Mouse (Mus musculus) embryonic facial prominence, embryonic 14.5 days (tissue): ENCODE results near the gene Smyd1. TPM values are rescaled to one million over a fixed set of nuclear protein-coding genes. Genes with fewer than 3 reads are reported as not detected.

Source experiments
- ATAC-seq: fragments of 200-750 bp; cut with Nextera tagmentation; 2 replicates; pipeline ENCODE4 v1.8.0; 2017; ENCODE audit warnings: low read depth, moderate number of reproducible peaks, moderate TSS enrichment
- DNase-seq: peaks from one replicate; pipeline ENCODE4 v3.0.0-alpha.2; 2015; ENCODE audit warnings: low spot score
- H3K27ac ChIP-seq: fragments of 300-500 bp; sonication (generic); replicated peaks from 2 replicates; pipeline ENCODE4 v1.5.1; 2014; ENCODE audit warnings: low read depth, mild to moderate bottlenecking, low read length, moderate library complexity
- H3K27me3 ChIP-seq: fragments of 300-500 bp; sonication (generic); replicated peaks from 2 replicates; pipeline ENCODE4 v1.6.1; 2014; ENCODE audit warnings: low read length; ENCODE audit not compliant: control insufficient read depth, insufficient read depth
- H3K36me3 ChIP-seq: fragments of 300-500 bp; sonication (generic); 2 replicates; pipeline ENCODE4 v1.6.1; 2014; ENCODE audit warnings: low read length, mixed read lengths; ENCODE audit not compliant: control insufficient read depth, insufficient read depth
- H3K4me1 ChIP-seq: fragments of 300-500 bp; sonication (generic); 2 replicates; pipeline ENCODE4 v1.6.1; 2014; ENCODE audit warnings: antibody characterized with exemption, low read length; ENCODE audit not compliant: control insufficient read depth, insufficient read depth
- H3K4me2 ChIP-seq: fragments of 300-500 bp; sonication (generic); 2 replicates; pipeline ENCODE4 v1.6.1; 2014; ENCODE audit warnings: low read depth, mild to moderate bottlenecking, low read length, moderate library complexity, mixed read lengths
- H3K4me3 ChIP-seq: fragments of 300-500 bp; sonication (generic); 2 replicates; pipeline ENCODE4 v1.5.1; 2014; ENCODE audit warnings: low read depth, mild to moderate bottlenecking, low read length
- H3K9ac ChIP-seq: fragments of 300-500 bp; sonication (generic); 2 replicates; pipeline ENCODE4 v1.6.1; 2014; ENCODE audit warnings: low read depth, mild to moderate bottlenecking, low read length, moderate library complexity, mixed read lengths
- H3K9me3 ChIP-seq: fragments of 300-500 bp; sonication (generic); 2 replicates; pipeline ENCODE4 v1.6.1; 2016; ENCODE audit warnings: low read length; ENCODE audit not compliant: control insufficient read depth
- WGBS: fragments of 180-500 bp; shearing (Covaris S2); extraction: QIAGEN DNeasy Blood & Tissue Kit; methylation state at CpG from one replicate; pipeline ENCODE4 v1.1.7; 2014; 5-methylcytosine and 5-hydroxymethylcytosine counted together
- polyA plus RNA-seq: library from polyadenylated mRNA; unstranded; fragments of >200 nt; fragmentation: Nextera tagmentation; extraction: Ambion mirVana; gene quantifications from 2 replicates; pipeline ENCODE4 v1.2.1, GENCODE M21; 2014

Smyd1 gene
- polyA plus RNA-seq, 1 experiment from 2014 or later = 31.5 TPM

- no peak within 1 kb of the TSS for H3K9ac ChIP-seq
- H3K9me3 ChIP-seq = no peaks in the 10 kb centered on the region
- no peaks in the 10 kb centered on the region for H3K4me1 ChIP-seq
- no peaks in the 10 kb centered on the region for H3K27me3 ChIP-seq
- DNase-seq (no peak), ATAC-seq (no peak)
- H3K4me2 ChIP-seq = no peak within 1 kb of the TSS
- no peaks in the 10 kb centered on the region for H3K36me3 ChIP-seq
- no peak within 1 kb of the TSS for H3K4me3 ChIP-seq
- H3K27ac ChIP-seq = no peak within 1 kb of the TSS
- 81% methylated on average over 4 of the region's 4 CpGs for WGBS
Measured at GRCm38 (mm10) chr6:71199612-71200011, 122.4 kb downstream of the Smyd1 start, which contains the start of gene Fabp1. Gene Fabp1 (plus strand): TSS chr6:71199827.

GRCm38 (mm10) chr6:71197636-71198535 lies 124.1 kb downstream of the Smyd1 start:
- Histone ChIP-seq H3K4me2 (no peak overlapping the region), H3K27ac (no peak overlapping the region), H3K4me1 (no peaks in the 10 kb centered on the region), H3K9ac (no peak overlapping the region), H3K36me3 (no peaks in the 10 kb centered on the region), H3K27me3 (no peaks in the 10 kb centered on the region), H3K4me3 (no peak overlapping the region), H3K9me3 (no peaks in the 10 kb centered on the region)
- DNase-seq (no peak), ATAC-seq (no peak)
- WGBS = 82% methylated on average over 13 of the region's 13 CpGs

- Histone ChIP-seq H3K4me3 (no peak overlapping the region), H3K9me3 (no peaks in the 10 kb centered on the region), H3K4me1 (no peaks in the 10 kb centered on the region), H3K27ac (no peak overlapping the region), H3K9ac (no peak overlapping the region), H3K36me3 (no peaks in the 10 kb centered on the region), H3K27me3 (no peaks in the 10 kb centered on the region), H3K4me2 (no peak overlapping the region)
- DNase-seq (no peak), ATAC-seq (no peak)
Measured at GRCm38 (mm10) chr6:71196107-71196506, 125.9 kb downstream of the Smyd1 start.

GRCm38 (mm10) chr6:71193151-71193740 lies 128.8 kb downstream of the Smyd1 start:
- DNase-seq (no peak), ATAC-seq (no peak)
- H3K4me3 ChIP-seq = no peak overlapping the region
- no peaks in the 10 kb centered on the region for H3K27me3 ChIP-seq
- no peak overlapping the region for H3K27ac ChIP-seq
- H3K9me3 ChIP-seq = no peaks in the 10 kb centered on the region
- no peak overlapping the region for H3K9ac ChIP-seq
- no peaks in the 10 kb centered on the region for H3K36me3 ChIP-seq
- no peaks in the 10 kb centered on the region for H3K4me1 ChIP-seq
- WGBS = 70% methylated on average over 6 of the region's 6 CpGs
- no peak overlapping the region for H3K4me2 ChIP-seq

- no peak for DNase-seq
Measured at GRCm38 (mm10) chr6:71190501-71190900, 131.5 kb downstream of the Smyd1 start.

GRCm38 (mm10) chr6:71189578-71189977 lies 132.5 kb downstream of the Smyd1 start:
- no peak overlapping the region for H3K4me2 ChIP-seq
- no peaks in the 10 kb centered on the region for H3K9me3 ChIP-seq
- no peaks in the 10 kb centered on the region for H3K36me3 ChIP-seq
- no peak overlapping the region for H3K9ac ChIP-seq
- no peak for ATAC-seq
- no peaks in the 10 kb centered on the region for H3K4me1 ChIP-seq
- no peaks in the 10 kb centered on the region for H3K27me3 ChIP-seq
- no peak overlapping the region for H3K27ac ChIP-seq
- WGBS = 52% methylated on average over 1 of the region's 1 CpGs
- no peak for DNase-seq
- H3K4me3 ChIP-seq = no peak overlapping the region

More at GRCm38 (mm10) chr6:71190501-71190900, 131.5 kb downstream of the Smyd1 start:
- Histone ChIP-seq H3K9me3 (no peaks in the 10 kb centered on the region), H3K36me3 (no peaks in the 10 kb centered on the region), H3K27ac (no peak overlapping the region), H3K4me1 (no peaks in the 10 kb centered on the region), H3K4me2 (no peak overlapping the region), H3K4me3 (no peak overlapping the region), H3K27me3 (no peaks in the 10 kb centered on the region), H3K9ac (no peak overlapping the region)
- WGBS = 89% methylated on average over 2 of the region's 2 CpGs
- no peak for ATAC-seq

- Histone ChIP-seq H3K4me1 (no peaks in the 10 kb centered on the region), H3K27ac (no peak overlapping the region), H3K9me3 (no peaks in the 10 kb centered on the region), H3K27me3 (no peaks in the 10 kb centered on the region), H3K4me2 (no peak overlapping the region), H3K4me3 (no peak overlapping the region), H3K36me3 (no peaks in the 10 kb centered on the region), H3K9ac (no peak overlapping the region)
- DNase-seq = no peak
- WGBS = 76% methylated on average over 7 of the region's 7 CpGs
- no peak for ATAC-seq
Measured at GRCm38 (mm10) chr6:71184941-71185604, 137.0 kb downstream of the Smyd1 start.

- no peaks in the 10 kb centered on the region for H3K27me3 ChIP-seq
- H3K9ac ChIP-seq = no peak overlapping the region
- no peaks in the 10 kb centered on the region for H3K36me3 ChIP-seq
- WGBS = 89% methylated on average over 1 of the region's 1 CpGs
- no peak for DNase-seq
- no peak for ATAC-seq
- H3K27ac ChIP-seq = no peak overlapping the region
- no peak overlapping the region for H3K4me2 ChIP-seq
- no peaks in the 10 kb centered on the region for H3K9me3 ChIP-seq
- no peaks in the 10 kb centered on the region for H3K4me1 ChIP-seq
- H3K4me3 ChIP-seq = no peak overlapping the region
Measured at GRCm38 (mm10) chr6:71180596-71180995, 141.4 kb downstream of the Smyd1 start.
